Mouse (Mus musculus): ENCODE results near the gene Gm28042.

GRCm38 (mm10) chr2:119992349-119992748 is 34.9 kb upstream of the Gm28042 start:
- no peak for TF ChIP-seq CTCF (conservative IDR thresholded peaks at IDR 0.05; ENCODE audit: insufficient read depth, insufficient read length, low read depth, low read length)
- no peak for TF ChIP-seq POLR2A (IDR thresholded peaks at IDR 0.05; ENCODE audit: low read depth, low read length)
